Mouse (Mus musculus): ENCODE data around the gene Svs5.

Gene Svs5

GRCm38 (mm10) chr2:164381726-164382125, 49.2 kb downstream of the Svs5 start:
- DNase-seq (ENCODE audit: low spot score) = no peak

- DNase-seq (ENCODE audit: low spot score) = no peak
Observed at GRCm38 (mm10) chr2:164382971-164383370, 50.4 kb downstream of the Svs5 start.
